Mouse (Mus musculus) lung, postnatal 14 days (tissue): ENCODE results near the gene Txnrd2.

Source experiments
- DNase-seq: peaks from one replicate; pipeline ENCODE4 v3.0.0; 2021

Gene Txnrd2

GRCm38 (mm10) chr16:18455407-18455806 is 29.2 kb downstream of the Txnrd2 start:
- no peak for DNase-seq

GRCm38 (mm10) chr16:18458661-18459060 is 32.5 kb downstream of the Txnrd2 start:
- no peak for DNase-seq

GRCm38 (mm10) chr16:18459335-18459954 is 33.3 kb downstream of the Txnrd2 start:
- peak; percentile 38 for DNase-seq

GRCm38 (mm10) chr16:18459955-18460370 is 33.8 kb downstream of the Txnrd2 start:
- DNase-seq, result peak; percentile 40

GRCm38 (mm10) chr16:18460826-18461225 is 34.6 kb downstream of the Txnrd2 start:
- DNase-seq, result no peak

GRCm38 (mm10) chr16:18462031-18462430 is 35.8 kb downstream of the Txnrd2 start:
- DNase-seq, result no peak

GRCm38 (mm10) chr16:18462598-18462997 is 36.4 kb downstream of the Txnrd2 start:
- peak; percentile 34 for DNase-seq

GRCm38 (mm10) chr16:18464271-18464670 is 38.1 kb downstream of the Txnrd2 start:
- DNase-seq, result peak; percentile 49

GRCm38 (mm10) chr16:18470829-18471228 is 44.6 kb downstream of the Txnrd2 start:
- no peak for DNase-seq

- DNase-seq, result no peak
Measured at GRCm38 (mm10) chr16:18471381-18471955, 45.3 kb downstream of the Txnrd2 start.

- no peak for DNase-seq
Measured at GRCm38 (mm10) chr16:18471976-18472375, 45.8 kb downstream of the Txnrd2 start.

- no peak for DNase-seq
Measured at GRCm38 (mm10) chr16:18472416-18472815, 46.2 kb downstream of the Txnrd2 start.

GRCm38 (mm10) chr16:18472976-18473375 is 46.8 kb downstream of the Txnrd2 start:
- DNase-seq, result no peak

GRCm38 (mm10) chr16:18474021-18474420 is 47.8 kb downstream of the Txnrd2 start:
- no peak for DNase-seq

- DNase-seq, result no peak
Measured at GRCm38 (mm10) chr16:18477996-18478395, 51.8 kb downstream of the Txnrd2 start.

- DNase-seq, result no peak
Measured at GRCm38 (mm10) chr16:18479667-18480066, 53.5 kb downstream of the Txnrd2 start.

- DNase-seq, result no peak
Measured at GRCm38 (mm10) chr16:18480933-18481485, 54.8 kb downstream of the Txnrd2 start.

- DNase-seq, result no peak
Measured at GRCm38 (mm10) chr16:18482431-18482830, 56.2 kb downstream of the Txnrd2 start.

GRCm38 (mm10) chr16:18483839-18484238 is 57.7 kb downstream of the Txnrd2 start:
- DNase-seq, result no peak

- DNase-seq, result no peak
Measured at GRCm38 (mm10) chr16:18484386-18484785, 58.2 kb downstream of the Txnrd2 start.

GRCm38 (mm10) chr16:18484794-18485435 is 58.7 kb downstream of the Txnrd2 start:
- DNase-seq, result no peak

GRCm38 (mm10) chr16:18486126-18486525 is 59.9 kb downstream of the Txnrd2 start:
- DNase-seq, result no peak

- no peak for DNase-seq
Measured at GRCm38 (mm10) chr16:18490281-18490680, 64.1 kb downstream of the Txnrd2 start.

GRCm38 (mm10) chr16:18490894-18491293 is 64.7 kb downstream of the Txnrd2 start:
- DNase-seq, result no peak
